Mouse (Mus musculus): ENCODE data around the gene Dennd2c. TPM values are rescaled to one million over a fixed set of nuclear protein-coding genes. Genes with fewer than 3 reads are reported as not detected.
A peak's percentile ranks its signal among the peaks of the same experiment; 100 is the strongest.
"Not testable (repeated sequence)": the region's sequence is repeated elsewhere in the genome, so short reads cannot be mapped to it uniquely, and the experiment has no call there.

The Dennd2c gene
- total RNA-seq, 2 experiments from 2014 or later: 52.8 to 63.3 TPM

DNA sequence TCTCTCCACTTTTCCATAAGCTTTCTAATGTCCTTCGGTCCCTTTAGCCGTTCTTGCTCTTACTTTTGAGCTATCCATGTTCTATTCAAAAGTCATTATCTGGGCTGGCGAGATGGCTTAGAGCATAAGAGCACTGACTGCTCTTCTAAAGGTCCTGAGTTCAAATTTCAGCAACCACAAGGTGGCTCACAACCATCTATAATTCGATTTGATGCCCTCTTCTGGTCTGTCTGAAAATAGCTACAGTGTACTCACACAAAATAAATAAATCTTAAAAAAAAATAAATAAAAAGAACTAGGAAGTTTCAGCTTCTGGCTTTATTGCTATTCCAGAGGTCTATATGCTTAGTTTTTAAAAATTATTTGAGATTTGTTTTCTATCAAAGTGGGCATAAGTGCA is 45.4 kb downstream of the Dennd2c start:
- ATAC-seq (replicated peaks; ENCODE audit: low FRiP score, poor library complexity, severe bottlenecking): no peak

- no peak for ATAC-seq (replicated peaks; ENCODE audit: low FRiP score, poor library complexity, severe bottlenecking)
Observed at GRCm38 (mm10) chr3:103148941-103149340, 46.5 kb downstream of the Dennd2c start.

DNA sequence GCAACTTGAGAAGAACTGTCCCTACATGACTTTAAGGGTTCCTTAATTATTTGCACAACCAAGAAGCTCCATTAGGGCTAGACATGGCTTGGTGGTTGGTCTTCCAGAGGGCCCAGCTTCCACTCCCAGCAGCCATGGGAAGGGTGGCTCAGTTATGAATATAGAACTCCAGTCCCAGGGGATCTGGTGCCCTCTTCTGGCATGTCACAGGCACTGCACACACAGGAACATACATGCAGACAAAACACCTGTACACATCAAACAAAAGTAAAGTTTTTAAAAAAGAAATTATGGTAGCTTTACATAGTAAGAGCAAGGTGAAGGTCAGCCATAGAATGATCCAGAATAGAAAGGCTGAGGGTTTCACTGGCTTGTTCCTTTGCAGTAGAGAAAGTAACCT is 51.4 kb downstream of the Dennd2c start:
- peak; percentile 84 for ATAC-seq (replicated peaks; ENCODE audit: low FRiP score, poor library complexity, severe bottlenecking)

- peak; percentile 98 for ATAC-seq (replicated peaks; ENCODE audit: low FRiP score, poor library complexity, severe bottlenecking)
Observed at GRCm38 (mm10) chr3:103159232-103159900, 57.0 kb downstream of the Dennd2c start.

DNA sequence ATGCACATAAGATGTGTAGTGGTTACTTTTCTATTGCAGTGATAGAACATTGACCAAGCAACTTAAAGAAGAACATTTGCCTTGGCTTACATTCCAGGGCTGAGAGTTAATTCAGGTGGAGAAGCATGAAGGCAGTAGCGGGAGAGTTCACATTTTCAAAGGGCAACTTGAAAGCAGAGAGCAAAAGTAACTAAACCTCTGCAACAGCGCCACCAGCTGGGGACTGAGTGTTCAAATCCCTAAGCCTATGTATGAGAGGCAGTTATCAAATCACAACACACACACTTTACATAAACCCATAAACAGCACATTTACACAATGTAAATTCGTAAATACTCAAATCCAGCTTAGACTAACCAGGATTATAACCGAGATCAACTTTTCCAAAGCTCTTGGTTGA is 67.4 kb downstream of the Dennd2c start:
- ATAC-seq (replicated peaks; ENCODE audit: low FRiP score, poor library complexity, severe bottlenecking): peak; percentile 36; the same call in 1 of the 2 replicates

DNA sequence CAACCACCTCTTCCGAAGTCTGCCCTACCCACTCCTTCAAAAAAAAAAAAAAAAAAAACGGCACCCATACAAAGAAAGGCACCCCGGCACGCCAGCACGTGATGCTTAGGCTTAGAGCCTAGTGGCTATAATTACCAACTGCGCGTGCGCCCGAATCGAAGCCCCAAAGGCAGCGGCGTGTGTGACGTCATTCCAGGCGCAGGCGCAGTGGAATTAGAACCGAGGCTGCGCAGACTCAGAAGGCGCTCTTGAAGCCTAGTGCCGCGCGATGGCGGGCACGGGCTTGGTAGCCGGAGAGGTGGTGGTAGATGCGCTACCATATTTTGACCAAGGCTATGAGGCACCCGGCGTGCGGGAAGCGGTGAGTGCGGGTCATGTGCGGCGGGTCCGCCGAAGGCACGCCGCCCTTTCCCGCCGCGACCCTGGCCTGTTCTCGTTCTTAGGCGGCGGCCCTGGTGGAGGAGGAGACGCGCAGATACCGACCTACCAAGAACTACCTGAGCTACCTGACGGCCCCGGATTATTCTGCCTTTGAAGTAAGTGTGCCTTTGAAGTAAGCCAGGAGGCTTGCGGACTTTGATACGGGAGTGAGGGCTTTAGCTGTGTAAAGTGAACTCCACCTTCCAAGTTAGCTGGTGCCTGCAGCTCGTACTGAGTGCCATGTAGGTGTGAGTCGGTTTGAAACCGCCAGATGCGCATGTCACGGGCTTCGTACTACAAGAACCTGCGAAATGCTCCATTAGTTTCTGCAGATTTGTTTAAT is 69.3 kb downstream of the Dennd2c start, which contains the start of gene Bcas2:
Gene Bcas2 (plus strand): TSS at position 151 of the 763 bp plus-strand sequence.
- peak; percentile 92 for ATAC-seq (replicated peaks; ENCODE audit: low FRiP score, poor library complexity, severe bottlenecking)

- no peak for ATAC-seq (replicated peaks; ENCODE audit: low FRiP score, poor library complexity, severe bottlenecking)
Observed at GRCm38 (mm10) chr3:103172615-103173014, 70.2 kb downstream of the Dennd2c start.

GRCm38 (mm10) chr3:103176740-103177139 is 74.3 kb downstream of the Dennd2c start:
- ATAC-seq (replicated peaks; ENCODE audit: low FRiP score, poor library complexity, severe bottlenecking): peak; percentile 53

DNA sequence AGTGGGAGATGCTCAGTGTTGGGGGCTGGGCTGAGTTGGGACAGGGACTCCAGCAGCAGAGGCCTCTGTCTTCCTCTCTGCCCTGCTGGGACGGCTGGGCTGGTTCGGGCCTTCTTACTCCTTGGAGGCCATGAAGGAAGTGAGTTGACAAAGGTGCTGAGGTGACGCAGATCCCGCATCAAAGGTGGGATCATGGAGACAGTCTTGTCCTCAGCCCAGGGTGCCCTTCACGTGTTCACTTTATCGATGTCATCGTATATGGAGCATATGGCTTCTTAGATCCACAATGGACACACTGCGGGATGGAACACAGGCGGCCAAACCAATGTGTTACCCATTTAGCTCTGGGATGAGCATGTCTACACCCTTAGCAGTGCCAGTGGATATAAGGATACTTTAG is 77.1 kb downstream of the Dennd2c start:
- no peak for ATAC-seq (replicated peaks; ENCODE audit: low FRiP score, poor library complexity, severe bottlenecking)

DNA sequence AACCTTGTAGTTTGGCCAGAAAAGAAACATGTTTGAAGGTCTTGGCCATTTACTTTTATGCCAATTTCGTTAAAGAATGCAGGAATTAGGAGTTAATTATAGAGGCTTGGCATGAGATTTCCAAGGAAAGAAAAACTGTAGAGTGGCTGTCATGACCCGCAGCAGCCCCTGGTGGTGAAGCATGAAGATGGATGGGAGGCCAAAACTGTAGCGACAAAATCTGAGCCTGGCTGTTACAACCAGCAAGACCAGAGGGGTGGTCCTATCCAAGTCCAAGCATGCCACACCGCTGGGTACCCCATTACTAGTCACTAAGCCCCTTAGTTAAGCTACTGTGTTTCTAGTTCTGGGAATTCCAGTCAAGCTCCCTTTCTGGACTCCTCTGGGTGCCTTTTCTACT is 78.8 kb downstream of the Dennd2c start:
- ATAC-seq (replicated peaks; ENCODE audit: low FRiP score, poor library complexity, severe bottlenecking): no peak

- no peak for ATAC-seq (replicated peaks; ENCODE audit: low FRiP score, poor library complexity, severe bottlenecking)
Observed at GRCm38 (mm10) chr3:103182821-103183220, 80.4 kb downstream of the Dennd2c start.

DNA sequence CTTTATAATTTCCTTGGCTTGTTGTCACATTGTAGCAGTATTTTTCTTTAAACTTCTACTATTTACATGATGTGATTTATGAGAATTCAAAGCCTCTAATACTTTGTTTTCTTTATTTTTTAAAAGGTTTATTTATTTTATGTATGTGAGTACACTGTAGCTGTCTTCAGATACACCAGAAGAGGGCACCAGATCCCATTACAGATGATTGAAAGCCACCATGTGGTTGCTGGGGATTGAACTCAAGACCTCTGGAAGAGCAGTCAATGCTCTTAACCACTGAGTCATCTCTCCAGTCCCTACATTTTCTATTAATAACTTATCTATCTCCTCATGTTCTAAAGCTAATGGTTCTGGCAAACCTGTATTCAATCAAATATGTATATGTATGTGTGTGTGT is 82.1 kb downstream of the Dennd2c start:
- ATAC-seq (replicated peaks; ENCODE audit: low FRiP score, poor library complexity, severe bottlenecking): not testable (repeated sequence)

DNA sequence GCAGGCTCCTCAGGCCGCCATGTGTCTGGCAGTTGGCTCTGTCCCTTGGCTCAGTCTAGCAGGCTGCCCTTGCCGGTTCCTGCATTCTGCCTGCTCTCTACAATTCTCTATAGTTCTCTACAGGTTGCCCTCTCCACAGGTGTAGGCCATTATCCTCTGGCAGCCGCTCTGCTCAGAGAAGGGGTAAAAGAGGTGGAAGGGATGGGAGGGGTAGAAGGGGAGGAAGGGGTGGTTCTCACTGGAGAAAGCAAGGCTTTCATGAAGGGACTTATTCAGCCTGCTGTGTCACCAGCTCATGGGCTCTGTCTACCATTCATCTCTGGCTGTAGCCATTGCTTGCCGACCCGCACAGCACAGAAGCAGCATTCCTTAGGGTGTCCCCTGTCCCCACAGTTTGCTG is 86.0 kb downstream of the Dennd2c start:
- ATAC-seq (replicated peaks; ENCODE audit: low FRiP score, poor library complexity, severe bottlenecking): no peak

DNA sequence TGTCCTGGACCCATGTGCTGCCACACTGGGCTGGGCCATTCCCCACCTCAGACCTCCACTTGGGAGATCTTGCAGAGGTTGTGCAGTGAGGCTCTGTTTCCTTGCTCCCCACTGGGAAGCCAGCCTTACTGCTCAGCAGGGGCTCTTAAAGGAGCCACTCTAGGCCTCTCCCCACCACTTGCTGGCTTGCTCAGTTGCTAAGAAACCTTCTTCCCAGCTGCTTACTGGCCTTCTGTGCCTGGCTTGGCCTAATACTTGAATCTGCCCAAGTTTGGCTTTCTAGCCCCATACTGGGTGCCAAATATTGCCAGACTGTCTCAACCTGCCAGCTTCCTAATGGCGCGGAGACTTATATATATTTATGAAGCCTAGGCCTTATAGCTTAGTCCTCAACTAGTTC is 86.5 kb downstream of the Dennd2c start:
- 0 out of 2 replicates have a peak, but pooled peaks have one; percentile 30 for ATAC-seq (replicated peaks; ENCODE audit: low FRiP score, poor library complexity, severe bottlenecking)

DNA sequence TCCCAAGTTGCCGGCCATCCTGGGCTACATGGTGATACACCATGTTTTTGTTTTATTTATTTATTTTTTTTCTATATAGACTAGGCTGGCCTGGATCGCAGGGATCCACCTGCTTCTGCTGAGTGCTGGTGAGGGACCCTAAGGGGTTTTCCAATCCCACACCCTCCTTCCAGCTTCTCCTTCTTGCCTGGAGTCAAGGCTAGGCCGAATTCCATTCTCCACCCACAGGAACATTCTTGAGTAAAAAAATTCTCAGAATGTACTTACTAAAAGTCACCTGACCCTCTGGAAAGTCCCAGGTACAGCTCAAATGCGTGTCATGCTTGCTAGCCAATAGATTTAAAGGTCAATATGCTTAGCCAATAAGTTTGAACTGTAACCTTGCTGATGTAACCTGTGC is 89.8 kb downstream of the Dennd2c start:
- no peak for ATAC-seq (replicated peaks; ENCODE audit: low FRiP score, poor library complexity, severe bottlenecking)

GRCm38 (mm10) chr3:103193186-103193585 is 90.8 kb downstream of the Dennd2c start:
- no peak for ATAC-seq (replicated peaks; ENCODE audit: low FRiP score, poor library complexity, severe bottlenecking)

GRCm38 (mm10) chr3:103196320-103196823 is 94.0 kb downstream of the Dennd2c start:
- peak; percentile 95 for ATAC-seq (replicated peaks; ENCODE audit: low FRiP score, poor library complexity, severe bottlenecking)

- no peak for ATAC-seq (replicated peaks; ENCODE audit: low FRiP score, poor library complexity, severe bottlenecking)
Observed at GRCm38 (mm10) chr3:103199386-103199785, 97.0 kb downstream of the Dennd2c start.

- ATAC-seq (replicated peaks; ENCODE audit: low FRiP score, poor library complexity, severe bottlenecking): not testable (repeated sequence)
Observed at GRCm38 (mm10) chr3:103201105-103201504, 98.7 kb downstream of the Dennd2c start.

DNA sequence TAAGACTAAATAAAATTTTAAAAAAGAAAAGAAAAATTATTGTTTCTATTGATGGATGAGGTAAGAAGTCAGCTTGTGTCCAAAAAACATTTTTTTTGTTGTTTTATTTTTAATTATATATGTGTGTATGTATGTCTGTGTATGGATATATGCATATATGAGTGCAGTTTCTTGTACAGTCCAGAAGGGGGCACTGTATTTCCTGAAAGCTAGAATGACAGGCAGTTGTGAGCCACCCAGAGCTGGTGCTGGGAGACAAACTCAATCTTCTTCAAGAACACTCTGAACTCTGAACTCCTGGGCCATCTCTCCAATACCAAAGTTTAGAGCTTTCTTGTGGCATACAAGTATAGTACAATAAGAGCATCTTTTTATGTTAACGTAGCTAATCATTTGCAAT is 101.2 kb downstream of the Dennd2c start:
- no peak for ATAC-seq (replicated peaks; ENCODE audit: low FRiP score, poor library complexity, severe bottlenecking)

DNA sequence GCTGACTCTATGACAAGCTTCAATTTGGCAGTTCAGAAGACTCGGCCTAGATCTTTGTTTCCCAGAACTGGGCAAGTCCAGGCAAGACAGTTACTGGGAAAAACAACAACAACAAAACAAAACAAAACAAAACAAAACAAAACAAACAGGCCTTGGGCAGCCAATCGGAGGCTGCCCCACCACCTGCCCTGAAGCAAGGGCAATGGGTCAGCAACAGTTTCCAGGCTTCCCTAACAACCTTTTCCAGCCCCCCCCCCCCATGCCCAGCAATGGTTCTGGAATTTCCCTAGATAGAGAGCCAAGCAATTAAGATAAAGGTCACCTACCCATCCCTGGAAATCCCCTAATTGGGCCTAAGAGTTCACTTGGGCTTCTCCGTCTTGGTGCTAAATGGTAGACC is 102.0 kb downstream of the Dennd2c start:
- ATAC-seq (replicated peaks; ENCODE audit: low FRiP score, poor library complexity, severe bottlenecking): no peak
